Mouse (Mus musculus): ENCODE data around the gene Pdlim3. TPM values are rescaled to one million over a fixed set of nuclear protein-coding genes. Genes with fewer than 3 reads are reported as not detected.

Pdlim3 gene
- polyA plus RNA-seq, 1 experiment from 2014 or later = 21.6 TPM

Other genes starting within 250 kb of the Pdlim3 start
- gene Ccdc110, start 49.2 kb downstream of the Pdlim3 start, polyA plus RNA-seq (2016; fragmentation: Nextera tagmentation; extraction: Ambion mirVana) = 0.14 and 0.19 TPM in 2 replicates
- 4.5 and 5.4 TPM in 2 replicates for gene 1700029J07Rik, start 89.8 kb downstream of the Pdlim3 start, polyA plus RNA-seq (2016; fragmentation: Nextera tagmentation; extraction: Ambion mirVana)
- gene Ufsp2, start 90.1 kb downstream of the Pdlim3 start, polyA plus RNA-seq (2016; fragmentation: Nextera tagmentation; extraction: Ambion mirVana) = 75.2 and 76.5 TPM in 2 replicates
- gene Lrp2bp, start 113.8 kb downstream of the Pdlim3 start, polyA plus RNA-seq (2016; fragmentation: Nextera tagmentation; extraction: Ambion mirVana) = 0.29 and 0.31 TPM in 2 replicates
- 19.4 and 20.0 TPM in 2 replicates for gene Ankrd37, start 120.2 kb downstream of the Pdlim3 start, polyA plus RNA-seq (2016; fragmentation: Nextera tagmentation; extraction: Ambion mirVana)